Mouse (Mus musculus): Measurements from ENCODE around the gene Calr3. TPM values are rescaled to one million over a fixed set of nuclear protein-coding genes. Genes with fewer than 3 reads are reported as not detected.

Calr3 gene
- polyA plus RNA-seq (2015; fragmentation: Nextera tagmentation; extraction: Ambion mirVana) = 1.4 and 1.5 TPM in 2 replicates

DNA sequence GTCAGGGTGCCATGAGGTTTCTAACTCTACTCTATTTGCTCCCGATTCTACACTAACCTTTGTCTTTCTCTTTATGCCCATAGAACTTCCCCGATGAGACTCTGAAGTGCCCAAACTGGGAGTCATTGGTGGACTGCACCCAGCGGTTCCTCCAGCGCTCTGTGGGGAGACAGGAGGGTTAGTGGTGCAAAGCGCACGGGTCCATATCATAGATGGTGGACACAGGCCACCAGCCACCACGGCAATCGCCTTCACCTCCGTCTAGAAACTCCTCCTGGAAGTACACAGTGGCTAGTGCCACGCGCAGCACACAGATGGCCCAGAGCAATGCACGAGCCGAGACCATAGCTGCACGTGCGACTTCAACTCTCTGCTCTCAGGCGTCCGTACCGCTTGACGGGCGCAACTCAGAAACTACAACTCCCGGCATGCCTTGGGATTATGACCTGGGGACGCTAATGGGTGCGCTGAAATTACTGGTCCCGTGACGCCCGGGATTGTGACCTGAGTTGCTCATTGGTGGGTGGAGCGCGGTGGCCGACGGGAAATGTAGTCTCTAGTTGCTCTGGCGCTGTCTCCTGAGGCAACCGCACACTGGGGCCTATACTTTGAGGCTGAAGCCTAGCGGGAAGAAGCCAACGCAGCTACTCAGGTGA, at the start of gene Calr3, which contains the start of gene 1700030K09Rik:
Gene Calr3, minus strand, starts transcription at position 533 of the 656 bp plus-strand sequence.
Gene 1700030K09Rik, plus strand, starts transcription at position 543 of the 656 bp plus-strand sequence.
- H3K4me1 ChIP-seq = 0 out of 2 replicates have a peak, but pooled peaks cover 10% of the 10 kb centered on the region
- H3K9me3 ChIP-seq = no peaks in the 10 kb centered on the region
- peak within 1 kb of the TSS; percentile 43 for H3K4me3 ChIP-seq
- peak within 1 kb of the TSS; percentile 2; the same call in 1 of the 2 replicates for H3K27ac ChIP-seq
- H3K27me3 ChIP-seq = no peaks in the 10 kb centered on the region
- H3K36me3 ChIP-seq = peaks cover 19% of the 10 kb centered on the region
- 5% methylated on average over 34 of the region's 34 CpGs for WGBS
- peak within 1 kb of the TSS; percentile 70 for H3K9ac ChIP-seq
- H3K4me2 ChIP-seq (replicated peaks) = peak within 1 kb of the TSS; percentile 75
- peak; percentile 100 for ATAC-seq (ENCODE audit: low FRiP score, low read depth)

GRCm38 (mm10) chr8:72493381-72493780, 49.7 kb upstream of the Calr3 start:
- no peaks in the 10 kb centered on the region for H3K9me3 ChIP-seq
- H3K9ac ChIP-seq = peak overlapping the region; percentile 67
- H3K27ac ChIP-seq = peak overlapping the region; percentile 52; the same call in 1 of the 2 replicates
- 13% methylated on average over 8 of the region's 8 CpGs for WGBS
- H3K4me2 ChIP-seq (replicated peaks) = peak overlapping the region; percentile 90
- no peak for ATAC-seq (ENCODE audit: low FRiP score, low read depth)
- H3K4me1 ChIP-seq = peaks cover 31% of the 10 kb centered on the region
- H3K27me3 ChIP-seq = no peaks in the 10 kb centered on the region
- H3K4me3 ChIP-seq = peak overlapping the region; percentile 93
- H3K36me3 ChIP-seq = peaks cover 51% of the 10 kb centered on the region

- ATAC-seq (ENCODE audit: low FRiP score, low read depth) = peak; percentile 98
- H3K27ac ChIP-seq = peak overlapping the region; percentile 52; the same call in 1 of the 2 replicates
These were observed 49.0 kb upstream of the Calr3 start for GRCm38 (mm10) chr8:72492622-72493081.

GRCm38 (mm10) chr8:72491680-72492621, 48.3 kb upstream of the Calr3 start, which contains the start of gene Slc35e1:
Gene Slc35e1 (minus strand): TSS chr8:72492614.
- H3K4me1 ChIP-seq = peaks cover 31% of the 10 kb centered on the region
- H3K9ac ChIP-seq = peak within 1 kb of the TSS; percentile 92
- peak within 1 kb of the TSS; percentile 65 for H3K27ac ChIP-seq
- no peaks in the 10 kb centered on the region for H3K9me3 ChIP-seq
- H3K4me3 ChIP-seq = peak within 1 kb of the TSS; percentile 93
- peaks cover 59% of the 10 kb centered on the region for H3K36me3 ChIP-seq
- whole genome bisulfite sequencing = under 1% methylated on average over 67 of the region's 98 CpGs
- peak; percentile 38 for ATAC-seq (ENCODE audit: low FRiP score, low read depth)
- H3K27me3 ChIP-seq = no peaks in the 10 kb centered on the region
- peak within 1 kb of the TSS; percentile 94 for H3K4me2 ChIP-seq (replicated peaks)

More at GRCm38 (mm10) chr8:72492622-72493081, 49.0 kb upstream of the Calr3 start:
- Histone ChIP-seq H3K4me3 (peak overlapping the region; percentile 93), H3K4me1 (peaks cover 31% of the 10 kb centered on the region), H3K9me3 (no peaks in the 10 kb centered on the region), H3K4me2 (replicated peaks) (peak overlapping the region; percentile 94), H3K36me3 (peaks cover 58% of the 10 kb centered on the region), H3K9ac (peak overlapping the region; percentile 92), H3K27me3 (no peaks in the 10 kb centered on the region)
- WGBS = under 1% methylated on average over 50 of the region's 56 CpGs

DNA sequence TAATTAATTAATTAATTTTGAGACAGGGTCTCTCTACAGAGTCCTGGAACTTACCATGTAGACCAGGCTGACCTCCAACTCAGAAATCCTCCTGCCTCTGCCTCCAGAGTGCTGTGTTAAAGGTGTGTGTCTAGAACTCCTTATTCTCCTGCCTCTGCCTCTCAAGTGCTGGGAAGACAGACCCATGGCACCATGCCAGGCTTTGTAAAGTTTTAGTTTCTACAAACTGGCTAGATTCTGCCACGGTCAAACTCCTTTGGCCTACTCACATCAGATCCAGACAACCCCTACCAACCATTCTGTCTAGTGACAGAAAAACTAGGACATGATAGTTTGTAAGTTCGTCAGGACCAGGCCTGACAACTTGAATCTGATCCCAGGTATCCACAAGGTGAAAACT, 47.3 kb upstream of the Calr3 start:
- Histone ChIP-seq H3K27ac (no peak overlapping the region), H3K4me1 (peaks cover 31% of the 10 kb centered on the region), H3K9ac (peak overlapping the region; percentile 92), H3K4me2 (replicated peaks) (peak overlapping the region; percentile 94), H3K4me3 (peak overlapping the region; percentile 93), H3K9me3 (no peaks in the 10 kb centered on the region), H3K36me3 (peaks cover 59% of the 10 kb centered on the region), H3K27me3 (no peaks in the 10 kb centered on the region)
- no peak for ATAC-seq (ENCODE audit: low FRiP score, low read depth)
- WGBS = 89% methylated on average over 2 of the region's 2 CpGs

DNA sequence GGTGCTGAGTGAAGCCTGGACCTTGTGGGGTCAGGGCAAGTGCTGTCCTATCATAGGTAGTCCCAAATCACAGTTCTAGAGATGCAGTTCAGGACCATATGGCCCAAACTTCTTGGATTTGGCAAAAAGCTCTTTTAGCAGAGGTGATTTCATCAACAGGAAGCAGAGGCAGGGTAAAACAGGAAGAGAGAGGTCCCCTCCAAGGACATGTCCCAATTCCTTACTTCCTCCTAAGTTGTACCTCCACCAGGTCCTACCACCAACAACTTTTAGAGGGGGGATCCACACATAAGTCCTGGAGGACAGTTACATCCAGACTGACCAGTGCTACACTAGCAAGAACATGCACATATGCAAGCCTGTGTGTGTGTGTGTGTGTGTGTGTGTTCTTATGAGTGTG, 43.3 kb upstream of the Calr3 start:
- H3K27ac ChIP-seq = no peak overlapping the region
- H3K27me3 ChIP-seq = no peaks in the 10 kb centered on the region
- peaks cover 81% of the 10 kb centered on the region for H3K36me3 ChIP-seq
- H3K9ac ChIP-seq = no peak overlapping the region
- no peak overlapping the region for H3K4me2 ChIP-seq (replicated peaks)
- no peak overlapping the region for H3K4me3 ChIP-seq
- H3K9me3 ChIP-seq = no peaks in the 10 kb centered on the region
- H3K4me1 ChIP-seq = peaks cover 17% of the 10 kb centered on the region
- no peak for ATAC-seq (ENCODE audit: low FRiP score, low read depth)

GRCm38 (mm10) chr8:72485456-72486199, 42.0 kb upstream of the Calr3 start:
- H3K4me2 ChIP-seq (replicated peaks) = no peak overlapping the region
- ATAC-seq (ENCODE audit: low FRiP score, low read depth) = no peak
- no peak overlapping the region for H3K27ac ChIP-seq
- H3K4me1 ChIP-seq = peaks cover 6% of the 10 kb centered on the region
- H3K9ac ChIP-seq = no peak overlapping the region
- WGBS = 79% methylated on average over 6 of the region's 6 CpGs
- H3K27me3 ChIP-seq = no peaks in the 10 kb centered on the region
- no peak overlapping the region for H3K4me3 ChIP-seq
- no peaks in the 10 kb centered on the region for H3K9me3 ChIP-seq
- H3K36me3 ChIP-seq = peaks cover 94% of the 10 kb centered on the region

DNA sequence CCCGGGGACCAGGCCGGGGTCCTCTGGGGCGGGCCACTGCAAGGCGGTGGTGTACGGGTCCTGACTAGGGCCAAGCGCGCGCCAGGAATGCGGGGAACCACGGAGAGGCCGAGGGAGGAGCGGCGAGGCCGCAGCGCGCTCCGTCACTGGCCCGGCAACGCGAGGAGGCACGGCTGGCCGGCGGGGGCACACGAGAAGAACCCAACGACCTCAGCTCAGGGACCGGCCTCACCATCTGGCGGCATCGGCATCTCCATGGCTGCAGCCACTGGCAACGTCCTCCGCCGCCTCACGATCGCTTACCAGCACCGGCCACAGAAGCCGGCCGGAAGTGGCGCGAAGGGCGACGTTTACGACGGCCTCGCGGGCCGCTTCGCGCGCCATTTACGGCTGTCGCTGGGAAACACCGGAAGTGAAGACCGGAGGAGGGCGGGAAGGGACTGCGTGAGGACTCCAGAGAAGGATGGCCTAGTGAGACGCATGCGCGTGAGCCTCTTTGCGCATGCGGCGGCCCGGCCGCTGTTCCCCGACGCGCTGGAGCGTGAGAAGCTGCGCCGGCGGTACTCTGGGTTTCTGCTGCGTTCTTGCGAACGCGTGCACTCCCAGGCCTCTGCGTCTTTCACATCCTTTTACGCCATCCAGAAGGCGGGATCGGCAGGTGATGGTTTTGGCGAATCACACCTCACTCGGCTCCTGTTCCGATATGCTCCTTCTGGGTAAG, 31.3 kb upstream of the Calr3 start, which contains the start of gene Cherp:
Gene Cherp, minus strand, starts transcription at position 401 of the 721 bp plus-strand sequence.
- Histone ChIP-seq H3K4me3 (peak within 1 kb of the TSS; percentile 94), H3K9ac (peak within 1 kb of the TSS; percentile 91), H3K4me2 (replicated peaks) (peak within 1 kb of the TSS; percentile 99), H3K4me1 (peaks cover 20% of the 10 kb centered on the region), H3K9me3 (no peaks in the 10 kb centered on the region), H3K27ac (peak within 1 kb of the TSS; percentile 88), H3K27me3 (no peaks in the 10 kb centered on the region), H3K36me3 (peaks cover 51% of the 10 kb centered on the region)
- WGBS = under 1% methylated on average over 80 of the region's 80 CpGs
- ATAC-seq (ENCODE audit: low FRiP score, low read depth) = peak; percentile 96

DNA sequence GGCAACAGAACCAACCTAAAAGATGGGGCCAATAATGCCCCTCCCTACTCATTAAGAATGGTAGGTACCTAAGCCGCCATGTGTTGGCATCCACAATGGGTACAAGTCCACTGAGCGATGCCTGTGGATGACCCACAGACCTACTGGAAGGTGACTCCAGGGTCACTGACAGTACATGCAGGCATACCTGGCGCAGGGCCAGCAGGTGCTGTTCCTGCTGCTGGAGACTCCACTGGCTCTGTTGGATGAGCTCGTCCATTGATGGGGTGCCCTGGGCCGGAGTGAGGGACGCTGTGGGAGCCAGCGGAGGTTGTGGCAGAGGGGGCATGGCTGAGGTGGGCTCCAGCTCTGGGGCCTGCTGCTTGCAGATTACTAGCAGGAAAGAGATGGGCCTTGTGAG, 27.0 kb upstream of the Calr3 start:
- Histone ChIP-seq H3K36me3 (peaks cover 79% of the 10 kb centered on the region), H3K27me3 (no peaks in the 10 kb centered on the region), H3K4me1 (peaks cover 12% of the 10 kb centered on the region), H3K9ac (no peak overlapping the region), H3K27ac (no peak overlapping the region), H3K4me2 (replicated peaks) (no peak overlapping the region), H3K9me3 (no peaks in the 10 kb centered on the region), H3K4me3 (no peak overlapping the region)
- no peak for ATAC-seq (ENCODE audit: low FRiP score, low read depth)
- 93% methylated on average over 7 of the region's 7 CpGs for WGBS

GRCm38 (mm10) chr8:72469984-72470383, 26.3 kb upstream of the Calr3 start:
- peaks cover 12% of the 10 kb centered on the region for H3K4me1 ChIP-seq
- 93% methylated on average over 8 of the region's 8 CpGs for WGBS
- no peaks in the 10 kb centered on the region for H3K27me3 ChIP-seq
- peaks cover 86% of the 10 kb centered on the region for H3K36me3 ChIP-seq
- H3K4me2 ChIP-seq (replicated peaks) = no peak overlapping the region
- no peak overlapping the region for H3K4me3 ChIP-seq
- no peak for ATAC-seq (ENCODE audit: low FRiP score, low read depth)
- H3K27ac ChIP-seq = no peak overlapping the region
- no peak overlapping the region for H3K9ac ChIP-seq
- no peaks in the 10 kb centered on the region for H3K9me3 ChIP-seq

DNA sequence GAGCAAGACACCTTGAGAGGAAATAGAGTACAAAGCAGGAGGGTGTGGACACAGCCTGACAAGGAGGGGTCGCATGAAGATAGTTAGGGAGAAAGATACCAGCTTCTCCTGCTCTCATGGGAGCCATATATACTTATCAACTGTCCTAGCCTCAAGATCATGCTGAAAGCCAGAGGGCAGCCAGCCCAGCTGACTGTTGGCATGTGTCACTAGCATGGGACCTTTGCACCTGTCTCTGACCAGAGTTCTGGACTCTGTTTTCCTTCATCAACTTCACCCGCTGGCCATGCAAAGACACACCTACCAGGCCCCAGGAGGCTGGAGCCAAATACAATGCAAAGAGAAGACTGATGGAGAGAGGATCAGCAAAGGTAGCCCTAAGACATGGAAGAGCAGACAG, 25.6 kb upstream of the Calr3 start:
- no peak for ATAC-seq (ENCODE audit: low FRiP score, low read depth)
- 96% methylated on average over 2 of the region's 2 CpGs for WGBS

More for the DNA sequence above, 25.6 kb upstream of the Calr3 start:
- Histone ChIP-seq H3K4me3 (no peak overlapping the region), H3K9me3 (no peaks in the 10 kb centered on the region), H3K27me3 (no peaks in the 10 kb centered on the region), H3K36me3 (peaks cover 93% of the 10 kb centered on the region), H3K9ac (no peak overlapping the region), H3K27ac (no peak overlapping the region), H3K4me2 (replicated peaks) (no peak overlapping the region), H3K4me1 (peaks cover 11% of the 10 kb centered on the region)

Measured in limb, embryonic 13.5 days (tissue).